Mouse (Mus musculus) olfactory bulb, adult 2 months (tissue): ENCODE measurements around the gene Ccdc6.

ENCODE experiments used
- CTCF ChIP-seq: fragments of 200-500 bp; IDR thresholded peaks from 2 replicates; pipeline ENCODE4 v1.5.1; 2012; ENCODE audit warnings: low read depth, mild to moderate bottlenecking, low read length, moderate library complexity; ENCODE audit not compliant: insufficient read depth
- POLR2A ChIP-seq: fragments of 200-500 bp; IDR thresholded peaks from 2 replicates; pipeline ENCODE4 v1.6.1; 2012; ENCODE audit warnings: mild to moderate bottlenecking, low read depth, low read length, moderate library complexity; ENCODE audit not compliant: insufficient read depth

DNA sequence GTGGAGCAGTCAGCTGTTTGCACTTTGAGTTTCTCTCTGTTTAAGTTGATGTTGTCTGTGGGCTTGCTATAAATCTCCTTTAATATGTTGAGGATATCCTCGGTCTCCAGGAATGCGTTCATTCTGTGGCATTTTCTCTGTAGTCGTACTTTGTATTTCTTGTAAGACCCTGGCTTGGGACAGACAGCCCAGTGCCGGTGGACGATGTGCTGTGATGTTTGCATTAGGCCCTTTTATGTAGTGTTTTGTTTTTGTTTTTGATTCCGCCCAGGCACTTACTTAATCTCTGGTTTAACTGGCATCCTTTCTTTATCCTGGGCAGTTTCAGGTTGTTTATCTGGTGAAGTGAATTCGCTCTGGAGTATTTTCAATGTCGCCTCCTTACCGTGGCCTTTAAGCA is 22.5 kb downstream of the Ccdc6 start:
- TF ChIP-seq CTCF (no peak), POLR2A (no peak)
